Mouse (Mus musculus) 416B (cell line): ENCODE measurements around the gene N4bp2l2.

Experiments
- DNase-seq: peaks from one replicate; pipeline ENCODE4 v3.0.0; 2011; ENCODE audit warnings: low read depth

Gene N4bp2l2

GRCm38 (mm10) chr5:150566226-150566625 lies 99.8 kb downstream of the N4bp2l2 start:
- no peak for DNase-seq

GRCm38 (mm10) chr5:150564426-150564825 lies 101.6 kb downstream of the N4bp2l2 start:
- no peak for DNase-seq

GRCm38 (mm10) chr5:150561783-150562182 lies 104.2 kb downstream of the N4bp2l2 start:
- no peak for DNase-seq

- DNase-seq = no peak
These were observed 104.6 kb downstream of the N4bp2l2 start for GRCm38 (mm10) chr5:150561376-150561775.

GRCm38 (mm10) chr5:150560851-150561250 lies 105.1 kb downstream of the N4bp2l2 start:
- no peak for DNase-seq

- DNase-seq = no peak
These were observed 106.4 kb downstream of the N4bp2l2 start for GRCm38 (mm10) chr5:150559519-150560103.
